In the genomic region with DNA sequence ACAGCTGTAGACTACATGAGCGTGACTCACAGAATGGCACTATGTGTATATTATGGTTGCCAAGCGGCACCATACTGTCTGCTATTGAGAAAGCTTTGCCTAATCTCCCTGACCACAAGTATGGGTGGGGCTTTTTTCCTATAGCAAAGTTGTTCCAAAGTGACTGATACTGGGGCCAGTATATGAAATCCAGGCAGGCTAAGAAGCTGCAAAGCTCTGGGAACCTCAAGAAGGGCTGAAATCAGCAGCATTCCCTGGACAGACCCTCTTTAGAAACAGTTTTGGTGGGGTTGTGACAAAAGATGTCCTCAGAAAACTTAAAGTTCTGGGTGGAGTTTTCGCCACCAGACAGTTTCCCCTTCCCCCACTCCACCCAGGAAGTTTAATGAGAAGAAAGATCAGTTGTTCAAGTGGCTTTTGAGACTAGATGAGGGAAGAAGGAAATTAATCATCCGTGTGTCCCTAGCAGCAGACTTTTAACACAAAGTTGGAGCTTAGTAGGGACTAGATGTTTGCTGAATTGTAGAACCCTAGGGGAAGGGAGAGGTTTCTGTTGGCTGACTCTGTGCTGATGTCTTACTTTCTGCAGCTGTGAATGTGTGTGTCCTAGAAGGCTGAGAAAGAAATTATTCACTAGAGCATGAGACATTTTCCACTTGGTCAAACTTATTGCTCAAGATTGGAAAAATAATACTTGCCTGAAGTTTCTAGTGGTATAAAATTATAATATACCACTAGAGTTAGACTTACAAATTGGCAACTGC, we compare ENCODE assay signal across 9 mouse cellular contexts. TPM values are rescaled to one million over a fixed set of nuclear protein-coding genes. Genes with fewer than 3 reads are reported as not detected.
DNase-seq lines count a peak whose midpoint lies in the region; ATAC-seq and TF ChIP-seq lines count a peak whose summit lies in the region.
"Had no signal": no experiment of that assay in that cellular context is flagged by ENCODE, and none has a peak within 500 bp of the region (broad histone marks: within the 10 kb centered on the region; RNA-seq: fewer than 3 reads in every experiment).

No protein-coding gene starts in this region.

- peak; percentile 7 for DNase-seq in kidney, adult 2 months
- no peak for DNase-seq in kidney, adult 9 months
- DNase-seq in limb, embryonic 14.5 days (ENCODE audit: low spot score) = peak; percentile 54
- peak; percentile 23 for DNase-seq in retina, embryonic 14.5 days (ENCODE audit: low spot score)
- no peak for DNase-seq in left cerebral cortex, adult 9 months (ENCODE audit: low spot score in 2 of 2)
- DNase-seq in adrenal gland, postnatal 25 days = no peak

- no peaks in the 10 kb centered on the region for H3K9me3 ChIP-seq in limb, embryonic 14.5 days (ENCODE audit: control insufficient read depth, low read length)
- no peaks in the 10 kb centered on the region for H3K9me3 ChIP-seq in hindbrain, embryonic 13.5 days
- H3K9me3 ChIP-seq: neural tube, embryonic 12.5 days had no signal

- no peaks in the 10 kb centered on the region for H3K4me1 ChIP-seq in kidney, adult 2 months (ENCODE audit: control insufficient read depth, insufficient read depth, low read length)
- no peaks in the 10 kb centered on the region for H3K4me1 ChIP-seq in embryonic fibroblast, embryonic 13.5 days (ENCODE audit: control insufficient read depth, insufficient read depth, low read length)
- no peaks in the 10 kb centered on the region for H3K4me1 ChIP-seq in limb, embryonic 14.5 days (ENCODE audit: control insufficient read depth, insufficient read depth, low read length)
- no peaks in the 10 kb centered on the region for H3K4me1 ChIP-seq in hindbrain, embryonic 13.5 days (replicated peaks)
- H3K4me1 ChIP-seq: neural tube, embryonic 12.5 days had no signal

- TF ChIP-seq POLR2A in kidney, adult 2 months (IDR thresholded peaks at IDR 0.05; ENCODE audit: low read depth, low read length) = no peak
- no peak for TF ChIP-seq POLR2A in embryonic fibroblast, embryonic 13.5 days (IDR thresholded peaks at IDR 0.05; ENCODE audit: low read depth, low read length)
- TF ChIP-seq POLR2A in limb, embryonic 14.5 days (IDR thresholded peaks at IDR 0.05; ENCODE audit: borderline replicate concordance, extremely low read depth, insufficient read depth, insufficient read length) = no peak

- H3K9ac ChIP-seq in limb, embryonic 14.5 days (ENCODE audit: low read depth, low read length, severe bottlenecking) = no peak overlapping the region
- H3K9ac ChIP-seq in hindbrain, embryonic 13.5 days = no peak overlapping the region
- H3K9ac ChIP-seq: neural tube, embryonic 12.5 days had no signal

- peak overlapping the region; percentile 22; the same call in 1 of the 2 replicates for H3K4me3 ChIP-seq in kidney, adult 2 months (ENCODE audit: insufficient read depth, low read depth, low read length)
- no peak overlapping the region for H3K4me3 ChIP-seq in embryonic fibroblast, embryonic 13.5 days (ENCODE audit: insufficient read depth, low read length)
- no peak overlapping the region for H3K4me3 ChIP-seq in limb, embryonic 14.5 days (replicated peaks; ENCODE audit: low read length)
- no peak overlapping the region for H3K4me3 ChIP-seq in hindbrain, embryonic 13.5 days
- H3K4me3 ChIP-seq: neural tube, embryonic 12.5 days had no signal

- H3K36me3 ChIP-seq in kidney, adult 2 months (ENCODE audit: control insufficient read depth, insufficient read depth, low read length) = no peaks in the 10 kb centered on the region
- H3K36me3 ChIP-seq in limb, embryonic 14.5 days (ENCODE audit: control insufficient read depth, insufficient read depth, low read length) = no peaks in the 10 kb centered on the region
- H3K36me3 ChIP-seq in hindbrain, embryonic 13.5 days = no peaks in the 10 kb centered on the region
- H3K36me3 ChIP-seq: neural tube, embryonic 12.5 days had no signal

- TF ChIP-seq CTCF in kidney, adult 2 months (conservative IDR thresholded peaks at IDR 0.05; ENCODE audit: insufficient read depth, insufficient read length, low read depth, low read length) = no peak
- no peak for TF ChIP-seq CTCF in embryonic fibroblast, embryonic 13.5 days (IDR thresholded peaks at IDR 0.05; ENCODE audit: borderline replicate concordance, insufficient read depth, low read length)

- no peaks in the 10 kb centered on the region for H3K27me3 ChIP-seq in kidney, adult 2 months (replicated peaks; ENCODE audit: control insufficient read depth, insufficient read depth, low read length)
- no peaks in the 10 kb centered on the region for H3K27me3 ChIP-seq in limb, embryonic 14.5 days (ENCODE audit: control insufficient read depth, insufficient read depth, low read length)
- H3K27me3 ChIP-seq in hindbrain, embryonic 13.5 days = no peaks in the 10 kb centered on the region
- H3K27me3 ChIP-seq: neural tube, embryonic 12.5 days had no signal

- WGBS in kidney, adult 2 months = 51% methylated on average over 4 of the region's 4 CpGs
- 48% methylated on average over 4 of the region's 4 CpGs for WGBS in limb, embryonic 14.5 days
- 73% methylated on average over 4 of the region's 4 CpGs for WGBS in hindbrain, embryonic 13.5 days

- peak overlapping the region; percentile 25; the same call in 1 of the 2 replicates for H3K4me2 ChIP-seq in limb, embryonic 14.5 days (replicated peaks; ENCODE audit: low read depth, low read length, severe bottlenecking)
- H3K4me2 ChIP-seq in hindbrain, embryonic 13.5 days = no peak overlapping the region
- H3K4me2 ChIP-seq: neural tube, embryonic 12.5 days had no signal

- peak; percentile 88 for ATAC-seq in limb, embryonic 14.5 days (ENCODE audit: low FRiP score, low read depth)
- no peak for ATAC-seq in hindbrain, embryonic 13.5 days (ENCODE audit: low FRiP score)

- H3K27ac ChIP-seq in kidney, adult 2 months (ENCODE audit: insufficient read depth, low read depth, low read length) = peak overlapping the region; percentile 71; the same call in 1 of the 2 replicates
- peak overlapping the region; percentile 97 for H3K27ac ChIP-seq in embryonic fibroblast, embryonic 13.5 days (ENCODE audit: insufficient read depth, low read length)
- peak overlapping the region; percentile 70 for H3K27ac ChIP-seq in limb, embryonic 14.5 days (replicated peaks; ENCODE audit: low read depth, low read length)
- no peak overlapping the region for H3K27ac ChIP-seq in hindbrain, embryonic 13.5 days
- H3K27ac ChIP-seq: neural tube, embryonic 12.5 days had no signal

RNA-seq across cellular contexts. Expression of a gene that starts 2.2 kb away (rescaled TPM):
- 1.2 and 2.7 TPM in 2 replicates for polyA plus RNA-seq in kidney, adult 2 months (2012; rRNA removed)
- 3.9 and 4.2 TPM in 2 replicates for polyA plus RNA-seq in embryonic fibroblast, embryonic 13.5 days (2011; ENCODE audit: insufficient read length, low read depth, missing spikeins)
- polyA plus RNA-seq in limb, embryonic 14.5 days (2012; rRNA removed) = 3.4 and 7.6 TPM in 2 replicates
- polyA plus RNA-seq in limb, embryonic 14.5 days (2014; fragmentation: Nextera tagmentation; extraction: Ambion mirVana) = 3.3 and 5.2 TPM in 2 replicates
- 0.22 and 0.43 TPM in 2 replicates for polyA plus RNA-seq in hindbrain, embryonic 13.5 days (2015; fragmentation: Nextera tagmentation; extraction: Ambion mirVana)
- 1.8 and 2.0 TPM in 2 replicates for total RNA-seq in adrenal gland, postnatal 25 days (2021)

Comparison
In these comparisons a context has a peak if more than half of its experiments do, and no peak if none do; other contexts are left out.
1. DNase-seq: peak in kidney, adult 2 months (single experiment), limb, embryonic 14.5 days (single experiment) and retina, embryonic 14.5 days (single experiment); none in kidney, adult 9 months (single experiment), left cerebral cortex, adult 9 months (0 of 2) and adrenal gland, postnatal 25 days (single experiment).